Mouse (Mus musculus): ENCODE data around the gene Dnajc1. TPM values are rescaled to one million over a fixed set of nuclear protein-coding genes. Genes with fewer than 3 reads are reported as not detected.

Gene Dnajc1
- polyA plus RNA-seq, 1 experiment from 2014 or later: 30.5 TPM

DNA sequence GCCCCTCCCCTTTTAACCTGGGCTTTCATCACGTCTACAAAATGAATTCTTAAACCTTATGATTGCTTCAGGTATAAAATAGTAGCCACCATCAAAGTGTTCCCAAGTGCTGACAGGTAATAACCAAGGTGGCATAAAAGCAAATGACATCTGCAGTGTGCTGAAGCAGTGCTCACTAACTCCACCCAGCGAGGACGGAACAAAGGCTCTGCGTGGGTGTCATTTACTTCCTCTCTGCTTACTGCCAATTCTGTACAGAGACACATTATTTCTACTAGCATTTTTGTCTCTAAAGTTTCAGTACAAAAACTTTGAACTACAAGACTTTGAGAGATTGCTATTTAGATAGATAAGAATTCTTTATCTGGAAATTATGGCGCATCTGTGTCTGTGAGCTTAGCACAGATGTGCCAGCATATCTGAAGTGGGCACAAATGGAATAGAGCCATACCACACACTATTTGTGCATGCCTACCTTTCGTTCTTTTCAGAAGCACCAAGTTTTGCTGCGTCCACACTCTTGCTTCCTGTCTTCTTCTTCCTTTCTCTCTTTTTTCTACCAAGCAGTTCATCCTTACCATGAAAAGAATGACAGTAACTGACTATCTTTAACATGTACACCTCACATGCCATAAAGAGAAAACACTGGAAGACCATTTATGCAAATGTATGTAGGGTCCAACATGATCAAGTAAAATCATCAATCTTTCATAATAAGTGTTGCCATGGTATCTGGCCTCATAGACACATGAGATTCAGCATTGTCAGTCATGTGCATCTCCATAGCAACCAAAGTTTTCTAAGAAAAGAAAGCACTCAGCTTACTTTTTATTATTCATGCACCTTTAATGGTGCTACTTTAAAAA is 85.0 kb downstream of the Dnajc1 start:
- ChIA-PET CTCF (no interaction called here), POLR2A (no interaction called here)
- in situ Hi-C loops (cut with MboI; ENCODE audit: low pct_unique_long_range_greater_than_20kb): no loop called here
- TF ChIP-seq CTCF (IDR thresholded peaks at IDR 0.05): no peak
- ATAC-seq: no peak
- H3K27me3 ChIP-seq: no peaks in the 10 kb centered on the region
- no peak for DNase-seq (ENCODE audit: low read depth, low spot score)

GRCm38 (mm10) chr2:18300949-18301348 is 91.7 kb downstream of the Dnajc1 start:
- CTCF ChIA-PET: interaction anchor here (0.9 kb wide), 1 partner anchor 15 kb away, joined by 4 read pairs; no protein-coding TSS in a partner anchor
- POLR2A ChIA-PET: no interaction called here

GRCm38 (mm10) chr2:18285175-18285574 is 107.5 kb downstream of the Dnajc1 start:
- no peak for ATAC-seq
- ChIA-PET POLR2A (no interaction called here), CTCF (interaction anchor here (0.9 to 1.1 kb wide), 2 partner anchors 11 to 16 kb away, joined by 3 to 4 read pairs; no protein-coding TSS in a partner anchor)
- TF ChIP-seq CTCF (IDR thresholded peaks at IDR 0.05): peak; percentile 50
- H3K27me3 ChIP-seq: no peaks in the 10 kb centered on the region
- in situ Hi-C loops (cut with MboI; ENCODE audit: low pct_unique_long_range_greater_than_20kb): no loop called here
- no peak for DNase-seq (ENCODE audit: low read depth, low spot score)

More at GRCm38 (mm10) chr2:18300949-18301348, 91.7 kb downstream of the Dnajc1 start:
- in situ Hi-C loops (cut with MboI; ENCODE audit: low pct_unique_long_range_greater_than_20kb): no loop called here
- no peak for DNase-seq (ENCODE audit: low read depth, low spot score)
- H3K27me3 ChIP-seq: no peaks in the 10 kb centered on the region
- TF ChIP-seq CTCF (IDR thresholded peaks at IDR 0.05): no peak
- ATAC-seq: no peak

- no peaks in the 10 kb centered on the region for H3K27me3 ChIP-seq
- TF ChIP-seq CTCF (IDR thresholded peaks at IDR 0.05): no peak
- in situ Hi-C loops (cut with MboI; ENCODE audit: low pct_unique_long_range_greater_than_20kb): no loop called here
- ATAC-seq (no peak), DNase-seq (ENCODE audit: low read depth, low spot score) (no peak)
- CTCF ChIA-PET: no interaction called here
- POLR2A ChIA-PET: no interaction called here
These were observed 126.9 kb downstream of the Dnajc1 start for GRCm38 (mm10) chr2:18265736-18266135.

GRCm38 (mm10) chr2:18264579-18264978 is 128.1 kb downstream of the Dnajc1 start:
- ATAC-seq (no peak), DNase-seq (ENCODE audit: low read depth, low spot score) (no peak)
- ChIA-PET CTCF (no interaction called here), POLR2A (no interaction called here)
- H3K27me3 ChIP-seq: no peaks in the 10 kb centered on the region
- in situ Hi-C loops (cut with MboI; ENCODE audit: low pct_unique_long_range_greater_than_20kb): no loop called here
- TF ChIP-seq CTCF (IDR thresholded peaks at IDR 0.05): peak; percentile 16

- H3K27me3 ChIP-seq: no peaks in the 10 kb centered on the region
- DNase-seq (ENCODE audit: low read depth, low spot score) (no peak), ATAC-seq (no peak)
- in situ Hi-C loops (cut with MboI; ENCODE audit: low pct_unique_long_range_greater_than_20kb): no loop called here
- POLR2A ChIA-PET: no interaction called here
- TF ChIP-seq CTCF (IDR thresholded peaks at IDR 0.05): no peak
- CTCF ChIA-PET: no interaction called here
These were observed 130.3 kb downstream of the Dnajc1 start for GRCm38 (mm10) chr2:18262298-18262697.

- in situ Hi-C loops (cut with MboI; ENCODE audit: low pct_unique_long_range_greater_than_20kb): no loop called here
- ChIA-PET CTCF (no interaction called here), POLR2A (no interaction called here)
- TF ChIP-seq CTCF (IDR thresholded peaks at IDR 0.05): no peak
- DNase-seq (ENCODE audit: low read depth, low spot score) (no peak), ATAC-seq (no peak)
- H3K27me3 ChIP-seq: no peaks in the 10 kb centered on the region
These were observed 143.4 kb downstream of the Dnajc1 start for GRCm38 (mm10) chr2:18249224-18249623.

- POLR2A ChIA-PET: no interaction called here
- ATAC-seq (no peak), DNase-seq (ENCODE audit: low read depth, low spot score) (no peak)
- H3K27me3 ChIP-seq: no peaks in the 10 kb centered on the region
- in situ Hi-C loops (cut with MboI; ENCODE audit: low pct_unique_long_range_greater_than_20kb): no loop called here
- CTCF ChIA-PET: interaction anchor here (1.0 kb wide), 2 partner anchors 8 to 25 kb away, joined by 3 to 5 read pairs; no protein-coding TSS in a partner anchor
- no peak for TF ChIP-seq CTCF (IDR thresholded peaks at IDR 0.05)
These were observed 157.1 kb downstream of the Dnajc1 start for GRCm38 (mm10) chr2:18235524-18235923.

DNA sequence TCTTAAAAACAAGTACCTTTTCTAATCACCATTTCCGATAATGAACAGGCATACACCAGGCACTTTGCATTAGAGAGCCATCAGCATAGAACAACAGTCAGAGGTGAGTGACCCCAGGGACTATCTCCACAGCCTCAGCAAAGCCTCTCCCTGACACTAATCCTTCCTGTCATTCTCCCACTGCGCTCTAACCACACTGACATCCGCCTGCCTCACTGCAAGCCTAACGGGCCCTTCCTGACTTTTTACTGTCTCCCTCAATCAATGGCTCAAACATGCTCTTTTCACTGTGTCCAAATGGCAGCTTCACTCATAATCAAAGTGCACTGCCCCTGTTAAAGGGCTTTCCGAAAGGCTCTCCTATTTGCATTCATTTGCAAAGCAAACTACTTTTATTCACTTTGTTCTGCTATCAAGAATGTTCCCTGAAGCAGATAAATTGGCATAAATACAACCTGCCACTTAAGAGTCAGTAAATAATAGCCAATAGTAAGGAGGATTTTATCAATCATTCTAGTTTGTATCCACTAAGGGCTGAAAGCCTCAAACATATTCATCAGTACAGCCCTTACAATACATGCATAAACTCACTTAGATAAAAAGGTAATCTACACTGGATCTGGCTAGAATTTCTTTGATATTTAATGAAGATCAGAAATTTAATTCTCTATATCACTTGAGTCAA is 159.6 kb downstream of the Dnajc1 start:
- POLR2A ChIA-PET: no interaction called here

GRCm38 (mm10) chr2:18231143-18231542 is 161.5 kb downstream of the Dnajc1 start:
- ChIA-PET POLR2A (no interaction called here), CTCF (no interaction called here)
- no peak for TF ChIP-seq CTCF (IDR thresholded peaks at IDR 0.05)
- ATAC-seq (no peak), DNase-seq (ENCODE audit: low read depth, low spot score) (no peak)
- in situ Hi-C loops (cut with MboI; ENCODE audit: low pct_unique_long_range_greater_than_20kb): no loop called here
- no peaks in the 10 kb centered on the region for H3K27me3 ChIP-seq

More for the DNA sequence above, 159.6 kb downstream of the Dnajc1 start:
- in situ Hi-C loops (cut with MboI; ENCODE audit: low pct_unique_long_range_greater_than_20kb): no loop called here
- TF ChIP-seq CTCF (IDR thresholded peaks at IDR 0.05): no peak
- no peaks in the 10 kb centered on the region for H3K27me3 ChIP-seq
- no peak for ATAC-seq
- DNase-seq (ENCODE audit: low read depth, low spot score): no peak
- CTCF ChIA-PET: no interaction called here

DNA sequence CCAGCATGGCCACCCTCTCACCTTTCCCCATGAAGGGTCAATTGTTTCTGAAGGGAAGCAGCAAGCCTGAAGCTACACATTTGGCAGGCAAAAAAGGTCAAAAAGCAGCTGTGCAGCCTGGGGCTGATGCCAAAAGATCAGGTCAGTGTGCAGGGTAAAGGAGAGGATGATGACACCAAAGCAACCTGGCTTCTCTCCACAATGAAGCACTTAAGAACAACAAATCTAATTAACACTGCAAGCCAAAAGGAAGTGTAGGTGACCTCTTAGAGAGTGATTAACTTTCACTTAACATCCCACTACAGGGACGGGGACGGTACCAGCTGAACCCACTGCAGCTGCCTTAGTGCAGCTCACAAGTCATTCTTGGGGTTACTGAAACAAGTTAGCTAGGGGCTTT is 163.4 kb downstream of the Dnajc1 start:
- in situ Hi-C loops (cut with MboI; ENCODE audit: low pct_unique_long_range_greater_than_20kb): no loop called here
- TF ChIP-seq CTCF (IDR thresholded peaks at IDR 0.05): no peak
- no peak for DNase-seq (ENCODE audit: low read depth, low spot score)
- ATAC-seq: no peak
- H3K27me3 ChIP-seq: no peaks in the 10 kb centered on the region
- ChIA-PET POLR2A (no interaction called here), CTCF (no interaction called here)

All from Patski (cell line).